Mouse (Mus musculus): ENCODE data around the gene Gm20547. TPM values are rescaled to one million over a fixed set of nuclear protein-coding genes. Genes with fewer than 3 reads are reported as not detected.
A peak's percentile ranks its signal among the peaks of the same experiment; 100 is the strongest.
"Not testable (repeated sequence)": the region's sequence is repeated elsewhere in the genome, so short reads cannot be mapped to it uniquely, and the experiment has no call there.

Gene Gm20547
- polyA plus RNA-seq, 1 experiment from 2014 or later, result not detected

DNA sequence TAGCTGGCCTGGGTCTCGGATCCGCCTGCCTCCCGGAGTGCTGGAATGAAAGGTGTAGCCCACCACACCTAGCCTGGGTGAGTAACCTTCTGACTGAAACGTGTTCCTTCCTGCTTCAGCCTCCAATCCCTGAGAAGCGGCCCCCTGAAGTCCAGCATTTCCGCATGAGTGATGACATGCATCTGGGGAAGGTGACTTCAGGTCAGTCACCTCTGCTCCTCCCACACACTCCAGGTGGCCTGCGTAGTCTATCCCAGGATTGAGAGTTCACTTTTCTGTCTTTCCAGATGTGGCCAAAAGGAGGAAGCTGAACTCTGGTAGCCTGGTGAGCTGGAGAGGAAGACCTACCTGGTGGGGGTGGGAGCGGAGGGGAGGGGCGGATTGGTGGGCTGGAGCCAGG, 21.1 kb upstream of the Gm20547 start:
- peaks cover 67% of the 10 kb centered on the region for H3K36me3 ChIP-seq (replicated peaks)
- peaks cover 15% of the 10 kb centered on the region for H3K4me1 ChIP-seq
- no peak for ATAC-seq (ENCODE audit: low FRiP score)
- no peaks in the 10 kb centered on the region for H3K27me3 ChIP-seq
- no peak overlapping the region for H3K9ac ChIP-seq
- no peak overlapping the region for H3K4me2 ChIP-seq
- no peak overlapping the region for H3K27ac ChIP-seq
- 94% methylated on average over 9 of the region's 9 CpGs for WGBS
- no peak overlapping the region for H3K4me3 ChIP-seq (replicated peaks)
- no peaks in the 10 kb centered on the region for H3K9me3 ChIP-seq

DNA sequence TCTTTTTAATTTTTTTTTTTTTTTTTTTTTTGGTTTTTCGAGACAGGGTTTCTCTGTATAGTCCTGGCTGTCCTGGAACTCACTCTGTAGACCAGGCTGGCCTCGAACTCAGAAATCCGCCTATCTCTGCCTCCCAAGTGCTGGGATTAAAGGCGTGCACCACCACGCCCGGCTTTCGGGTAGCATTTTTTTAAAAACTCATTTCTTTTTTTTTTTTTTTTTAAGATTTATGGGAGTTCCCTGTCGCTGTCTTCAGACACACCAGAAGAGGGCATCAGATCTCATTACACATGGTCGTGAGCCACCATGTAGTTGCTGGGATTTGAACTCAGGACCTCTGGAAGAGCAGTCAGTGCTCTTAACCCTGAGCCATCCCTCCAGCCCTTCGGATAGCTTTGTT, 20.1 kb upstream of the Gm20547 start:
- H3K9ac ChIP-seq; H3K27me3 ChIP-seq; H3K27ac ChIP-seq; H3K9me3 ChIP-seq; H3K4me2 ChIP-seq; H3K4me3 ChIP-seq (replicated peaks); ATAC-seq (ENCODE audit: low FRiP score): not testable (repeated sequence)
- whole genome bisulfite sequencing, result 93% methylated on average over 9 of the region's 10 CpGs
- Histone ChIP-seq H3K4me1 (peaks cover 23% of the 10 kb centered on the region), H3K36me3 (replicated peaks) (peaks cover 58% of the 10 kb centered on the region)

GRCm38 (mm10) chr17:34900826-34901225, 19.0 kb upstream of the Gm20547 start:
- H3K4me3 ChIP-seq (replicated peaks); ATAC-seq (ENCODE audit: low FRiP score); H3K9me3 ChIP-seq; H3K27ac ChIP-seq; H3K9ac ChIP-seq; H3K27me3 ChIP-seq: not testable (repeated sequence)
- peaks cover 34% of the 10 kb centered on the region for H3K4me1 ChIP-seq
- H3K4me2 ChIP-seq, result peak overlapping the region; percentile 98; the same call in 1 of the 2 replicates
- peaks cover 53% of the 10 kb centered on the region for H3K36me3 ChIP-seq (replicated peaks)

DNA sequence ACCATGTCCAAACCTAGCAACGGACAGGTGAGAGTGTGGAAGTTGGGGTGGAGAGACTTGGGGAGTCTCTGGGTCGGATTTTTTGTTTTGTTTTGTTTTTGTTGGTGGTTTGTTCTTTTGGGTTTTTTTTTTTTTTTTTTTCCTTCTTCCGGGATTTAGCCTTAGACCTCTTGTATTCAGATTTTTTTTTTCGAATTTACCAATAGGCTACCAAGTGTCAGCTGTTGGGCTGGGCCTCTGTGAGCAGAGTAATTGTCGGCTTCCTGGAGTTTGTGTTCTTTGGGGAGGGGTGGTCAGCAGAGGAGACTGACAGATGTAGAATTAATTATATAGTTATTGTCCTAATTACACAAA, 18.0 kb upstream of the Gm20547 start:
- Histone ChIP-seq H3K27me3 (no peaks in the 10 kb centered on the region), H3K9ac (peak overlapping the region; percentile 99), H3K4me1 (peaks cover 43% of the 10 kb centered on the region), H3K4me3 (replicated peaks) (peak overlapping the region; percentile 100), H3K27ac (peak overlapping the region; percentile 98), H3K36me3 (replicated peaks) (peaks cover 47% of the 10 kb centered on the region), H3K9me3 (no peaks in the 10 kb centered on the region), H3K4me2 (peak overlapping the region; percentile 98)
- no peak for ATAC-seq (ENCODE audit: low FRiP score)
- 0% methylated on average over 5 of the region's 5 CpGs for WGBS

DNA sequence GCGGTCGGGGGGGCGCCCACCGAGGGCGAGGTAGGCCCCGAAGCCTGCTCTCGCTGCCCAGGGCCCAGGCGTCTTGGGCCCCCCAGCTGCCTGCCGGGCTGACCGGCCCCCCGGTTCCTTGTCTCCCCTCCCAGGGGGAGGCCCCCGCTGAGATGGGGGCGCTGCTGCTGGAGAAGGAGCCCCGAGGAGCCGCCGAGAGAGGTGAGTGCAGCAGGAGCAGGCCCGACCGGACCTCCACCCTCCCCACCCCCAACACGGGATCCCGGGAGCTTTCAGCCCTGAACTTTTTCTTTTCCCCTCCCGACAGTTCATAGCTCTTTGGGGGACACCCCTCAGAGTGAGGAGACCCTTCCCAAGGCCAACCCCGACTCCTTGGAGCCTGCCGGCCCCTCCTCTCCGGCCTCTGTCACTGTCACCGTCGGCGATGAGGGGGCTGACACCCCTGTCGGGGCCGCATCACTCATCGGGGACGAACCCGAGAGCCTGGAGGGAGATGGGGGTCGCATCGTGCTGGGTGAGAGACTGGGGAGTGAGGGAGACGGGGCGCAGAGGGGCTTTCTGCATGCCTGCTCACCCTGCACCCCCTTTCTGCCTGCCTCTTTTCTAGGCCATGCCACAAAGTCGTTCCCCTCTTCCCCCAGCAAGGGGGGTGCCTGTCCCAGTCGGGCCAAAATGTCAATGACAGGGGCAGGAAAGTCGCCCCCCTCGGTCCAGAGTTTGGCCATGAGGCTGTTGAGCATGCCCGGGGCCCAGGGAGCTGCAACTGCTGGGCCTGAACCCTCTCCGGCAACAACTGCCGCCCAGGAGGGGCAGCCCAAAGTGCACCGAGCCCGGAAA, 17.4 kb upstream of the Gm20547 start:
- H3K27me3 ChIP-seq, result no peaks in the 10 kb centered on the region
- H3K9me3 ChIP-seq, result no peaks in the 10 kb centered on the region
- H3K9ac ChIP-seq, result peak overlapping the region; percentile 99
- peaks cover 41% of the 10 kb centered on the region for H3K36me3 ChIP-seq (replicated peaks)
- H3K4me2 ChIP-seq, result peak overlapping the region; percentile 98
- H3K4me1 ChIP-seq, result peaks cover 43% of the 10 kb centered on the region
- peak overlapping the region; percentile 98 for H3K27ac ChIP-seq
- H3K4me3 ChIP-seq (replicated peaks), result peak overlapping the region; percentile 100
- 2% methylated on average over 39 of the region's 45 CpGs for WGBS
- ATAC-seq (ENCODE audit: low FRiP score), result peak; percentile 2; the same call in 1 of the 2 replicates

DNA sequence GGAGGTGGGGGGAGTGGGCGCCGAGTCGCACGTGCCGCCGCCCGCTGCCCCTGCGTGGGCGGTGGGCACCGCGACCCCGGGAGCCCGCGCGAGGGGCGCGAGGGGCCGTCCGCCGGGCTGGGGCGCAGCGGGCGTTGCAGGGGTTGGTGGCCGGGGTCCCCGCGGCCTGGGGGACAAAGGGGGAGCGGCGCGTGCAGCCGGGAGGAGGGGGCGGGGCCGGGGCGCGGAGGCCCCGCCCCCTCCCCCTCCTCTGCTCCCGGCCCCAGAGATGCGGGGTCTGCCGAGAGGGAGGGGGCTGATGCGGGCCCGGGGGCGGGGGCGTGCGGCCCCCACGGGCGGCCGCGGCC, 16.8 kb upstream of the Gm20547 start:
- Histone ChIP-seq H3K4me3 (replicated peaks) (peak overlapping the region; percentile 100), H3K27ac (peak overlapping the region; percentile 98), H3K4me2 (peak overlapping the region; percentile 98), H3K27me3 (no peaks in the 10 kb centered on the region), H3K4me1 (peaks cover 46% of the 10 kb centered on the region), H3K9me3 (no peaks in the 10 kb centered on the region), H3K36me3 (replicated peaks) (peaks cover 35% of the 10 kb centered on the region), H3K9ac (peak overlapping the region; percentile 99)
- WGBS, result under 1% methylated on average over 20 of the region's 47 CpGs
- peak; percentile 28 for ATAC-seq (ENCODE audit: low FRiP score)

GRCm38 (mm10) chr17:34898160-34898586, 16.3 kb upstream of the Gm20547 start, which contains the start of the genes C2 and Ehmt2:
TSS of gene C2 (minus strand) at chr17:34898265.
TSS of gene Ehmt2 (plus strand) at chr17:34898469.
- H3K4me2 ChIP-seq, result peak within 1 kb of the TSS; percentile 98
- no peaks in the 10 kb centered on the region for H3K9me3 ChIP-seq
- peak; percentile 36 for ATAC-seq (ENCODE audit: low FRiP score)
- H3K36me3 ChIP-seq (replicated peaks), result peaks cover 30% of the 10 kb centered on the region
- peaks cover 49% of the 10 kb centered on the region for H3K4me1 ChIP-seq
- peak within 1 kb of the TSS; percentile 100 for H3K4me3 ChIP-seq (replicated peaks)
- under 1% methylated on average over 36 of the region's 44 CpGs for WGBS
- H3K27ac ChIP-seq, result peak within 1 kb of the TSS; percentile 98
- H3K27me3 ChIP-seq, result no peaks in the 10 kb centered on the region
- H3K9ac ChIP-seq, result peak within 1 kb of the TSS; percentile 99

DNA sequence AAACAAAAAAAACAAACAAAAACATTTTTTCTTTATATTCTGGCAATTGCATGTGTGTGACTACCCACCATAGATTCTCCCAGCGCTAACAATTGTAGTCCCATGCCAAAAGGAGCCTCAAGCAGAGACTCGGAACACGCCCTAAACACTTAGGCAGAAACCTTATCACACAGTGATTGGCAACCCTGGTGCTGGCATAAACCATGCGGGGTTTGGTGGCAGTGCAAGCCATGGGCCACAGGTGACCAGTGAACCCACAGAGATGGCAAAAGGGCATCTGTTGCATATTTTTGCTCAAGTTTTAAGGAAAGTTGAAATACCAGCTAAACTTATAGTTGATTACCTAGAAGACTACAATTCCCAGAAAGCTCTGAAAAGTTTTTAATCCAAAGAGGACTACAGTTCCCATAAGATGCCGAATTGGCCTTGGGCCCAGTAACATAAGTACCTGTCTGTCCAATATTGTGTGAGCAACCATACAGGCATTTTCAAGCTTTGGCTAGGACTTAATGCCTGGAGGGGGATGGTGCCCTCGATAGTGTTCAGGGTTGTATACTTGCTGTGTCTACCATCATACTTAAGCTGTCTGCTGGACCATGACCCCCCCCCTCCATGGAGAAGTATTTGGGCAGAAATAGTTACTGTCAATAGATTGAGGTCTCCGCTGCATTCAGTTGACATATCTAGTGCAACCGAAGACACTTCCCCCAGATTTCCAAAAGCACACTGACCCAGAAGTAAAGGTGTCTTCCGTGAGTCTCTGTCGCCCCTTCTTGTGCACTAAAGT, 15.7 kb upstream of the Gm20547 start:
- Histone ChIP-seq H3K4me2 (peak overlapping the region; percentile 98), H3K4me3 (replicated peaks) (peak overlapping the region; percentile 100), H3K9ac (peak overlapping the region; percentile 99), H3K27ac (peak overlapping the region; percentile 98), H3K9me3 (no peaks in the 10 kb centered on the region), H3K36me3 (replicated peaks) (peaks cover 24% of the 10 kb centered on the region), H3K4me1 (peaks cover 49% of the 10 kb centered on the region), H3K27me3 (no peaks in the 10 kb centered on the region)
- 21% methylated on average over 10 of the region's 10 CpGs for WGBS
- ATAC-seq (ENCODE audit: low FRiP score), result no peak

GRCm38 (mm10) chr17:34896366-34896765, 14.5 kb upstream of the Gm20547 start:
- Histone ChIP-seq H3K4me3 (replicated peaks) (peak overlapping the region; percentile 86), H3K27ac (peak overlapping the region; percentile 42; the same call in 1 of the 2 replicates), H3K4me2 (peak overlapping the region; percentile 98), H3K36me3 (replicated peaks) (peaks cover 17% of the 10 kb centered on the region), H3K4me1 (peaks cover 49% of the 10 kb centered on the region), H3K9me3 (no peaks in the 10 kb centered on the region), H3K9ac (peak overlapping the region; percentile 98; the same call in 1 of the 2 replicates), H3K27me3 (no peaks in the 10 kb centered on the region)
- ATAC-seq (ENCODE audit: low FRiP score), result no peak
- 84% methylated on average over 17 of the region's 17 CpGs for WGBS

DNA sequence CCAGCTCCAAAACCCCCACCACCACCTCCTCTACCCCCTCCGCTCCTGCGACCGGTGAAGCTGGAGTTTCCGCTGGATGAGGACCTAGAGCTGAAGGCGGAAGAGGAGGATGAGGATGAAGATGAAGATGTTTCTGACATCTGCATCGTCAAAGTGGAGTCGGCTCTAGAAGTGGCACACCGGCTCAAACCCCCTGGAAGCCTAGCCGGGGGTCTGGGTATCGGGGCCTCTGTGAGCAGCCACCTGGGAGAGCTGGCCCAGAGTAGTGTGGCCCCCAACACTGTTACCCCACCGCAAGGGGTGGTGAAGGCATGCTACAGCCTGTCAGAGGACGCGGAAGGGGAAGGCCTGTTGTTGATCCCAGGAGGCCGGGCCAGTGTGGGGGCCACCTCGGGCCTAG, 13.9 kb upstream of the Gm20547 start:
- peaks cover 47% of the 10 kb centered on the region for H3K4me1 ChIP-seq
- peak overlapping the region; percentile 94 for H3K27ac ChIP-seq
- ATAC-seq (ENCODE audit: low FRiP score), result no peak
- 95% methylated on average over 15 of the region's 15 CpGs for WGBS
- H3K9ac ChIP-seq, result peak overlapping the region; percentile 98
- no peaks in the 10 kb centered on the region for H3K27me3 ChIP-seq
- peaks cover 11% of the 10 kb centered on the region for H3K36me3 ChIP-seq (replicated peaks)
- peak overlapping the region; percentile 86 for H3K4me3 ChIP-seq (replicated peaks)
- H3K9me3 ChIP-seq, result no peaks in the 10 kb centered on the region
- peak overlapping the region; percentile 98 for H3K4me2 ChIP-seq

- Histone ChIP-seq H3K4me3 (replicated peaks) (peak overlapping the region; percentile 86), H3K9ac (peak overlapping the region; percentile 98), H3K4me2 (peak overlapping the region; percentile 98), H3K4me1 (peaks cover 41% of the 10 kb centered on the region), H3K36me3 (replicated peaks) (peaks cover 10% of the 10 kb centered on the region), H3K27ac (peak overlapping the region; percentile 94), H3K9me3 (no peaks in the 10 kb centered on the region), H3K27me3 (no peaks in the 10 kb centered on the region)
- 7% methylated on average over 49 of the region's 51 CpGs for WGBS
- peak; percentile 24 for ATAC-seq (ENCODE audit: low FRiP score)
Observed at GRCm38 (mm10) chr17:34894801-34895530, 13.1 kb upstream of the Gm20547 start.
